Mouse (Mus musculus): ENCODE results near the gene Gzma.

GRCm38 (mm10) chr13:113045458-113046110 lies 55.2 kb downstream of the Gzma start:
- TF ChIP-seq POLR2A (IDR thresholded peaks at IDR 0.05; ENCODE audit: insufficient read length, low read depth) (no peak), MAX (IDR thresholded peaks at IDR 0.05; ENCODE audit: low read depth) (no peak), USF1 (IDR thresholded peaks at IDR 0.05; ENCODE audit: low read depth) (no peak), POLR2AphosphoS2 (IDR thresholded peaks at IDR 0.05; ENCODE audit: insufficient read length, low read depth) (no peak), SRF (IDR thresholded peaks at IDR 0.05; ENCODE audit: control insufficient read depth, insufficient read length, low read depth) (no peak), E2F4 (IDR thresholded peaks at IDR 0.05; ENCODE audit: insufficient read depth) (no peak), MYOD1 (IDR thresholded peaks at IDR 0.05; ENCODE audit: control insufficient read depth in 1 of 3, insufficient read length in 2 of 3, low read depth in 2 of 3) (no peak), REST (IDR thresholded peaks at IDR 0.05; ENCODE audit: insufficient read depth, insufficient read length) (no peak), TCF12 (IDR thresholded peaks at IDR 0.05; ENCODE audit: insufficient read depth, poor library complexity, severe bottlenecking) (no peak), CEBPB (IDR thresholded peaks at IDR 0.05; ENCODE audit: insufficient read depth, poor library complexity, severe bottlenecking) (no peak), MYOG (IDR thresholded peaks at IDR 0.05; ENCODE audit: control insufficient read depth in 1 of 3, insufficient read depth in 1 of 3, insufficient read length in 2 of 3, low read depth in 2 of 3) (no peak)
